Mouse (Mus musculus) stomach, embryonic 16.5 days (tissue): Measurements from ENCODE around the gene Baiap2. TPM values are rescaled to one million over a fixed set of nuclear protein-coding genes. Genes with fewer than 3 reads are reported as not detected.

Source experiments
- ATAC-seq: fragments of 200-750 bp; cut with Nextera tagmentation; 2 replicates; pipeline ENCODE4 v1.8.0; 2017; ENCODE audit warnings: moderate number of reproducible peaks, moderate TSS enrichment; ENCODE audit not compliant: insufficient read depth, low FRiP score
- H3K27ac ChIP-seq: fragments of 300-500 bp; sonication (generic); 2 replicates; pipeline ENCODE4 v1.5.1; 2014; ENCODE audit warnings: low read length
- H3K27me3 ChIP-seq: fragments of 300-500 bp; sonication (generic); 2 replicates; pipeline ENCODE4 v1.6.1; 2014; ENCODE audit warnings: low read length, control low read depth, mixed read lengths; ENCODE audit not compliant: control insufficient read depth, insufficient read depth
- H3K36me3 ChIP-seq: fragments of 300-500 bp; sonication (generic); 2 replicates; pipeline ENCODE4 v1.6.1; 2014; ENCODE audit warnings: low read length; ENCODE audit not compliant: control insufficient read depth, insufficient read depth
- H3K4me1 ChIP-seq: fragments of 300-500 bp; sonication (generic); 2 replicates; pipeline ENCODE4 v1.6.1; 2014; ENCODE audit warnings: low read length, control low read depth, mixed read lengths; ENCODE audit not compliant: control insufficient read depth, insufficient read depth
- H3K4me2 ChIP-seq: fragments of 300-500 bp; sonication (generic); 2 replicates; pipeline ENCODE4 v1.6.1; 2014; ENCODE audit warnings: low read depth, low read length, mixed read lengths
- H3K4me3 ChIP-seq: fragments of 300-500 bp; sonication (generic); replicated peaks from 2 replicates; pipeline ENCODE4 v1.5.1; 2014; ENCODE audit warnings: mild to moderate bottlenecking, low read length
- H3K9ac ChIP-seq: fragments of 300-500 bp; sonication (generic); 2 replicates; pipeline ENCODE4 v1.6.1; 2014; ENCODE audit warnings: low read length
- H3K9me3 ChIP-seq: fragments of 300-500 bp; sonication (generic); replicated peaks from 2 replicates; pipeline ENCODE4 v1.6.1; 2016; ENCODE audit warnings: low read length, control low read depth; ENCODE audit not compliant: control insufficient read depth
- WGBS: fragments of 180-500 bp; shearing (Covaris S2); extraction: QIAGEN DNeasy Blood & Tissue Kit; methylation state at CpG from one replicate; pipeline ENCODE4 v1.1.7; 2014; 5-methylcytosine and 5-hydroxymethylcytosine counted together
- polyA plus RNA-seq: library from polyadenylated mRNA; unstranded; fragments of >200 nt; fragmentation: Nextera tagmentation; extraction: Ambion mirVana; gene quantifications from 2 replicates; pipeline ENCODE4 v1.2.1, GENCODE M21; 2015

The Baiap2 gene
- polyA plus RNA-seq, 1 experiment from 2014 or later = 41.4 TPM

DNA sequence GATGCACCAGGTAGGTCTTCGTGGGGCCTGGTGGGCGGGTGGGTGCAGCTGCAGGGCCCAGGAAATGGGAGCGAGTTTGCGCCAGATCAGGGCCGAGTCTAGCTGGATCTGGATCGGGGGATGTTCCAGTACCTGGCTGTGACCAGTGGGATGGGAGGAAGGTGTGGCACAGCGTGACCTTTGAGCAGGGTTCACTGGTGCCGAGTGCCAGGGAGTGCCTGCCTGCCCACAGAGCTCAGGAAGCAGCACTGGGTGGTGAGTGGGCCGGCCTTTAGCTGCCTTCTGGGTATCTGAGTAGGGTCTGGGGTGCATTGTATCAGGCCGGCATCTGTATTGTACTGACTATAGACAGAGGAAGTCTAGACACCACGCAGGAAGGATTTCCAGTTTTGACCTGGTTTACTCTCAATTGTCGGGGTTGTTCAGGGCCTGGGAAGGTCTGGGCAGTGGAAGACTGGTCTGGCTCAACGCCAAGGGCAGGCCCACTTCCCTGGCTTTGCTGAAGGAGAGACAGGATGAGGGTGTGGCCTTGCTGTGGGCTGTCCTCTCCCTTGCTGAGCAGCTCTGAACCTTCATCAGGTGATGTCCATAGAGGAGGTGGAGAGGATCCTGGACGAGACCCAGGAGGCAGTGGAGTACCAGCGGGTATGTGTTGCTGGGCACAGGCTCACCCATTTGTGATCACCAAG lies 26.3 kb upstream of the Baiap2 start:
- H3K4me1 ChIP-seq = peaks cover 30% of the 10 kb centered on the region
- no peak overlapping the region for H3K4me3 ChIP-seq
- no peaks in the 10 kb centered on the region for H3K27me3 ChIP-seq
- peak overlapping the region; percentile 75 for H3K27ac ChIP-seq
- 73% methylated on average over 15 of the region's 15 CpGs for WGBS
- H3K9me3 ChIP-seq = no peaks in the 10 kb centered on the region
- H3K36me3 ChIP-seq = peaks cover 22% of the 10 kb centered on the region; the same call in 1 of the 2 replicates
- peak overlapping the region; percentile 64; the same call in 1 of the 2 replicates for H3K4me2 ChIP-seq
- peak overlapping the region; percentile 56 for H3K9ac ChIP-seq
- ATAC-seq = peak; percentile 32

DNA sequence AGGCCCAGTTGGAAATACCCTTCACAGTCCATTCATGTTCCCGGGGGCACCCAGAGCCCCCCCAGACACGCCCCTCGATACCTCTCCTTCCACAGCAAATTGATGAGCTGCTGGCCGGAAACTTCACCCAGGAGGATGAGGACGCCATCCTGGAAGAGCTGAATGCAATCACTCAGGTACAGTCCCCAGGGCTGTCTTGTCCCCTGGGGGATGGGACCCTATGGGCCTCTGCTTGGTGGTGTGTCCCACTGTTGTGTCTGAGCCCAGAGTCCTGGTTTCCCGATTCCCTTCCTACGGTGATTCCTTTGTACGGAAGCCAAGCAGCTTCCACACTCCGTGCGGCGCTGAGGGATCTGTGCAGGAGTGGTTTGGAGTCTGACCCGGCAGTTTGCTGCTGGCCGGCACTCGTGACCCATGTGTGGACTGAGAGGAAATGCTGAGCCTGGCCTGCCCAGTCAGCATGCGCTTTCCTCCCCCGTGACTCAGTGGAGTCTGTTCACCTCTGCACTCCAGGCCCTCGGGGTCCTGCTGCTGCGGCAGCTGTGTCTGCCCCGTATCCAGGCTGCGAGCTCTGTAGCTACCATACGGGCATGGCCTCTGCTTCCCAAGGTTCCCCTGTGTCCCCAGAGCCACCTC lies 25.6 kb upstream of the Baiap2 start:
- Histone ChIP-seq H3K4me3 (no peak overlapping the region), H3K27me3 (no peaks in the 10 kb centered on the region), H3K27ac (peak overlapping the region; percentile 75; the same call in 1 of the 2 replicates), H3K9me3 (no peaks in the 10 kb centered on the region), H3K36me3 (peaks cover 22% of the 10 kb centered on the region; the same call in 1 of the 2 replicates), H3K4me2 (no peak overlapping the region), H3K4me1 (peaks cover 30% of the 10 kb centered on the region), H3K9ac (no peak overlapping the region)
- no peak for ATAC-seq
- WGBS = 86% methylated on average over 21 of the region's 21 CpGs

DNA sequence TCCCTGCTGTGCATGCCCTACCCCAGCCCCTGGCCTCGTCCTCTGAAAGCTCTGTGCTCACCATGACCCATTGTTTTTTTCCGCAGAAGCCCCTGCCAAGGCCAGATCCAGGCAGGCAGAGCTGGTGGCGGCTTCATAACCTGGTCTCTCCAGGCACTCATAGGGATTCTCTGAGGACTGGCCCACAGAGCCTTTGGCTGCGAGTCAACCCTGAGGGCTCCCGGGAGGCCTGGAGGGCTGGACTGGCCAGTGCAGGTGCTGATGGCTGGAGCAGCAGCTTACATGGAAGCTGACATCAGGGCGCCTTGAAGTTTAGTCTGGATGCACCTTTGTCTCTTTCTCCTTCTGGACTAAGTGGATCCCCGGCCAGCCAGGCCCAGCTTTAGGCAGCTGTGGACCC lies 24.0 kb upstream of the Baiap2 start:
- WGBS = 90% methylated on average over 7 of the region's 7 CpGs
- Histone ChIP-seq H3K9ac (no peak overlapping the region), H3K27ac (no peak overlapping the region), H3K27me3 (no peaks in the 10 kb centered on the region), H3K4me2 (no peak overlapping the region), H3K4me1 (peaks cover 25% of the 10 kb centered on the region), H3K36me3 (peaks cover 22% of the 10 kb centered on the region; the same call in 1 of the 2 replicates), H3K4me3 (no peak overlapping the region), H3K9me3 (no peaks in the 10 kb centered on the region)
- ATAC-seq = no peak

DNA sequence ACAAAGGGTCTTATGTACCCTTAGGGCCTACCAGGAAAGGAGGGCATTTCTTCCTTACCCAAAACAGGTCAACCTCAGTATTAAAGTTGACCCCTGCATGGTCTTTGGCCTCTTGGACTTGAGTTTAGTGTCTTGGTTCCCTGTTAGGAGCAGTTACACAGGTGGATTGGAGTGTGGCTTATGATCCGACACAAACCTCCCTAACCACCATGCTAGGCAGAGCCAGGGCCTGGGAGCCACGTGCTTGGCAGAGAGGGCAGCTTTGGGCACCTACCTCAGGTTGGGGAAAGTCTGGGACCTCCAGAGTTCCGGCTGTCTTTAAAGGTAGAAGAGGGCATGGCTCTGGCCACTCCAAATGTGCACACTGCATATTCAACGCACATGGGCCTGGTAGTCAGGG lies 23.1 kb upstream of the Baiap2 start:
- no peak for ATAC-seq
- peaks cover 23% of the 10 kb centered on the region for H3K4me1 ChIP-seq
- no peak overlapping the region for H3K4me3 ChIP-seq
- no peak overlapping the region for H3K27ac ChIP-seq
- no peak overlapping the region for H3K9ac ChIP-seq
- no peaks in the 10 kb centered on the region for H3K27me3 ChIP-seq
- 90% methylated on average over 4 of the region's 4 CpGs for WGBS
- no peak overlapping the region for H3K4me2 ChIP-seq
- peaks cover 22% of the 10 kb centered on the region; the same call in 1 of the 2 replicates for H3K36me3 ChIP-seq
- no peaks in the 10 kb centered on the region for H3K9me3 ChIP-seq

DNA sequence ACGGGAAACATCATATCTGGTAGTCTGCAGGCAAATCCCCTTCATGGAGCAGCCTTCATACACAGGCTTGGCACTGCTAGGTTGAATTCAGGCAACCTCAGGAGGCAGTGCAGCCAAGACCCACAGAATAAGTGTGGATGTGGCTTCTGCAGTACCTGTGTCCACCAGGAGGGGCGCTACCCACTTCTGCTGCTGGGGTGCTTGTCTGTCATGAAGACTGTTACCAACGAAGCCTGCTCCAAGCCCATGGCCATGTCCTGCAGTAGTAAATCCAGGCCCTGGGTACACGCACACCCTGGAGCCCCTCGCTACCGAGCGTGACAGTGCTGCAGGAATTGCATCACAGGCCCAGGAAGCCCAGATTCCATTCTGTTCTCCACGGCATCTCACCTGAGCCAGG lies 22.7 kb upstream of the Baiap2 start:
- Histone ChIP-seq H3K27me3 (no peaks in the 10 kb centered on the region), H3K4me1 (peaks cover 18% of the 10 kb centered on the region), H3K4me2 (no peak overlapping the region), H3K9ac (no peak overlapping the region), H3K9me3 (no peaks in the 10 kb centered on the region), H3K4me3 (no peak overlapping the region), H3K36me3 (peaks cover 22% of the 10 kb centered on the region; the same call in 1 of the 2 replicates), H3K27ac (no peak overlapping the region)
- ATAC-seq = no peak
- 63% methylated on average over 8 of the region's 8 CpGs for WGBS

DNA sequence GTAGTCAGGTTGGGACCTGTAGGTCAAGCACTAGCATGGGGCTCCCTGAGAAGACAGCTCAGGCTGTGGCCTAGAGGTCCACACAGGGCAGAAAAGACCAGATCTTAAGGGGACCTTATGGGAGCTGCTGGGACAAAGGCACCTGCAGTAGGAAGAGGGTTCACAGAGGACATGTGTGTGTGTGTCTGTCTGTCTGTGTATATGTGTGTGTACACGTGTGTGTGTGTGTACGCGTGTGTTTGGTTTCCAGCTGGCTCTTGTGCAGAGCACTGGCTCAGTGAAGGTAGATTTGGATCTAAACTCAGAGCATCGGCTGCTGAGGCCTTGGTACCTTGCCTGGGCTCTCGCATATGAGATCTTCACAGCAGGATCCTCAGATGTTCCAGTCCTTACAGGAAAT lies 21.9 kb upstream of the Baiap2 start:
- Histone ChIP-seq H3K27ac (no peak overlapping the region), H3K9ac (no peak overlapping the region), H3K27me3 (no peaks in the 10 kb centered on the region), H3K4me1 (peaks cover 11% of the 10 kb centered on the region), H3K4me2 (no peak overlapping the region), H3K36me3 (peaks cover 22% of the 10 kb centered on the region; the same call in 1 of the 2 replicates), H3K4me3 (no peak overlapping the region), H3K9me3 (no peaks in the 10 kb centered on the region)
- ATAC-seq = no peak
- WGBS = 85% methylated on average over 5 of the region's 5 CpGs

DNA sequence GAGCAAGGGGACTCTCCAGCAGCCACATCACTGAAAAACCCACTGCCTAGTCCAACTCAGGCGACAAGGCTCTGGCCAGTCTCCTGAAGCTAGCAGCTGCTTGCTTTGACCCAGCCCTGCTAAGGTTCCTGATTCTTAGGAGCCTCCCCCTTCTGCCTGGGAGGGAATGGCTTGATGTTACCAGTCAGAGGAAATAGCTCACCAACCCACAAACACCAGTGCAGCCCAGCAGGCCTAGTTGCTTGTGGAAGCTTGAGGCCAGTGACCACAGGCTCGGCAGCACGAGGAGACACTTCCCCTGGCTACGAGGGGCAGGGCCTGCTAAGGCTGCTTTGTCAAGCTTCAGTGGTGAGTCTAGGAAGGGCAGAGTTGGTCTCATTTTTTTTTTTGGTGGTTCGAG lies 17.4 kb upstream of the Baiap2 start:
- H3K9me3 ChIP-seq = no peaks in the 10 kb centered on the region
- 68% methylated on average over 5 of the region's 5 CpGs for WGBS
- no peaks in the 10 kb centered on the region for H3K36me3 ChIP-seq
- no peak overlapping the region for H3K27ac ChIP-seq
- no peak for ATAC-seq
- no peak overlapping the region for H3K4me2 ChIP-seq
- no peak overlapping the region for H3K9ac ChIP-seq
- 0 out of 2 replicates have a peak, but pooled peaks cover 2% of the 10 kb centered on the region for H3K4me1 ChIP-seq
- no peaks in the 10 kb centered on the region for H3K27me3 ChIP-seq
- no peak overlapping the region for H3K4me3 ChIP-seq

DNA sequence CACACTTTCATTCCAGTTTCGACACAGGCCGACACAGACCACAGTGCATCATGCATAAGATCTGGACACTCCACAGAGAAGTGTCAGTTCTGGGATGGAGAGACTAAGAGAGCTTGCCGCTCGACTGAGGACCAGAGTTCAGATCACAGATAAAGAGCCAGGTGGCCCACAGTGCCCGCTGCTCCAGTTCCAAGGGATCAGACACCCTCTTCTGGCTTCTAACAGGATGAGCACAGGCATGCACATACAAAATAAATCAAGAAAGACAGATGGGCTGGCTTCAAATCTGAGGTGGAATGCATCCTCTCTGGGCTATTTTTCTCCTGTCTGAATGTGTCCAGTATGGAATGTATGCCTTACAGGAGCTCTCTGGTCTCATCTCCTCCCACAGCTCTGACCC lies 15.8 kb upstream of the Baiap2 start:
- WGBS = 55% methylated on average over 5 of the region's 5 CpGs
- H3K4me1 ChIP-seq = 0 out of 2 replicates have a peak, but pooled peaks cover 2% of the 10 kb centered on the region
- no peak overlapping the region for H3K27ac ChIP-seq
- no peak for ATAC-seq
- no peaks in the 10 kb centered on the region for H3K27me3 ChIP-seq
- H3K9me3 ChIP-seq = no peaks in the 10 kb centered on the region
- no peak overlapping the region for H3K4me3 ChIP-seq
- H3K4me2 ChIP-seq = no peak overlapping the region
- H3K9ac ChIP-seq = no peak overlapping the region
- H3K36me3 ChIP-seq = no peaks in the 10 kb centered on the region

DNA sequence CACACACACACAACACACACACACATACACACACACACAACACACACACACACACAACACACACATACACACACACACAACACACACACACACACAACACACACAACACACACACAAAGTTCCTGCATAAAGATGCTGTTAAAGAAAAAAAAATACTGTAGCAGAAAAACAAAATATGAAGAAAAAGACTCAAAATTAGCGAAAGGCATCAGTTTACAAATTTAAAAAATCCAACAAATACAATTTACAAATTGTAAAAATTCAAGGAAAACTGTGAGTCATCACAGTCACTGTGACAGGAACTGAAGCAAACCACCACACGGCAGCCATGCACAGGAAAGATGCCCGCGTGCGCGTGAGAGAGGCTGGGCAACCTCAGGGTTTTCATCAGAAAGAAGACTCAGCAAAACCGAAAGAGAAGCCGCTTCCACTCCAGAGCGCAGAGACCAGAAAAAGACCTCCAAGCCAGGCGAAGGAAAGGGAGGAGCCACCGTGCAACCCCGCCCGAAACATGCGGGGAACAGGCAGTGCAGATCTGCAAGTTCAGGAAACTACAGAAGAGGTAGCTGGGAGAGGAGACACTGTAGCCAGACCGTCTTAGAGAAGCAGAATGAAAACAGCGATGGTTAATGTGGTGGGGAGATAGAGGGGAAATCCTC lies 14.4 kb upstream of the Baiap2 start:
- WGBS = 44% methylated on average over 16 of the region's 16 CpGs
- no peak for ATAC-seq

More for the DNA sequence above, 14.4 kb upstream of the Baiap2 start:
- 0 out of 2 replicates have a peak, but pooled peaks cover 2% of the 10 kb centered on the region for H3K4me1 ChIP-seq
- H3K4me3 ChIP-seq = peak overlapping the region; percentile 23; the same call in 1 of the 2 replicates
- no peaks in the 10 kb centered on the region for H3K36me3 ChIP-seq
- no peaks in the 10 kb centered on the region for H3K9me3 ChIP-seq
- no peaks in the 10 kb centered on the region for H3K27me3 ChIP-seq
- 0 out of 2 replicates have a peak overlapping the region, but pooled peaks have one; percentile 29 for H3K27ac ChIP-seq
- peak overlapping the region; percentile 35; the same call in 1 of the 2 replicates for H3K9ac ChIP-seq
- peak overlapping the region; percentile 33 for H3K4me2 ChIP-seq
